Mouse (Mus musculus): ENCODE results near the gene Pithd1.
"Not testable (repeated sequence)": the region's sequence is repeated elsewhere in the genome, so short reads cannot be mapped to it uniquely, and the experiment has no call there.

The Pithd1 gene

GRCm38 (mm10) chr4:135986301-135986942 lies 642 bp downstream of the Pithd1 start:
- DNase-seq (ENCODE audit: extremely low spot score) = no peak

DNA sequence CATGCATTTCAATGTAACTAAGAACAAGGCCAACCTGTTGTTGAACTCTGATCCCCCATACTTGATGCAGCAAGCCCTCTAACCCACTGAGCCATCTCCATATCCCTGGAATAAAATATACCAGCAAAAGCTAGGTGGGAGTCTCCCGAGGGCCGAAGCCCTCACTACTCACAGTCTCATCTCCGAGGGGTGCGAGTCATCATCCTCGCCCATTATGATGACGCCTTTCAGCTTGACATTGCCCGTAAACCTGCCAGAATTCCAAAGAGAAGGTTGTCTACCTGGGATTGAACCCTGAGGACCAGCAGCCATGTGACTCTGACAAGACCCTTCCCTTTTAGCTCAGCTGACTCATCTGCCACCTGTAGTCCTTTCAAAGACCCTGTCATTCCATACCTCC lies 1.3 kb downstream of the Pithd1 start:
- no peak for DNase-seq (ENCODE audit: extremely low spot score)

DNA sequence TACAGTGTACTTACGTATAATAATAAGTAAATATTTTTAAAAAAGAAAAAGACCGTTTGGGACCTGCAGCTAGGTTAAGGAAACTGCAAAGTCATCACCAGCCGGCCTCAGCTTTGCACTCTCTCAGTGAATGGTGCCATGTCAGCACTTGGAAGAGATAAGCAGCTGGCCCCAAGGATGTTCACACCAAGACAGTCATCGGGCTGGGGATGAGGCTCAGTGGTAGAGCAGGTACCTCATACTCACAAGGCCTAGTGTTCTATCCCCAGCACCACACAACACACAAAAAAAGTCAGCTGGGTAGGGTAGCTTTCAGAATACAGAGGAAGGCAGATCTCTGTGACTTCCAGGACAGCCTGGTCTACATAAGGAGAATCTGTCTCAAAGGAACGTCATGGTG lies 1.9 kb downstream of the Pithd1 start:
- no peak for DNase-seq (ENCODE audit: extremely low spot score)

DNA sequence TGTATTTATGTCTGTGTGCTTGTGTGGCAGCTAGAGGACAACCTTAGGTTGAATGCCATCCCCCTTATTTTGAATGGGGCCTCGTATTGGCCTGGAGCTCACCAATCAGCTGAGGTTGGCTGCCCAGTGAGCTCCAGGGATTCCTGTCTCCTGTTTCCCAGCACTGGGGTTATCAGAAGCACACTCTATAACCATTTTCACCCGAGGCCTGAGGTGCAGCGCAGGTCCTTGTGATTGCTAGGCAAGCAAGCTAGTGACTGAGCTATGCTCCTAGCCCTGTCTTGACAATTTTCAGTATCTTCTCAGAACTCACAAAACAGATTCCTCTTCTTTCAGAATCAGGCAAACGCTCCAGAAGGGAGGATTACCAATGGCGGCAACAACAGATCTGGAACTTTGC lies 2.5 kb downstream of the Pithd1 start:
- DNase-seq (ENCODE audit: extremely low spot score) = no peak

GRCm38 (mm10) chr4:135981524-135982063 lies 5.5 kb downstream of the Pithd1 start:
- no peak for DNase-seq (ENCODE audit: extremely low spot score)

- not testable (repeated sequence) for DNase-seq (ENCODE audit: extremely low spot score)
Measured at GRCm38 (mm10) chr4:135980223-135980622, 6.8 kb downstream of the Pithd1 start.

DNA sequence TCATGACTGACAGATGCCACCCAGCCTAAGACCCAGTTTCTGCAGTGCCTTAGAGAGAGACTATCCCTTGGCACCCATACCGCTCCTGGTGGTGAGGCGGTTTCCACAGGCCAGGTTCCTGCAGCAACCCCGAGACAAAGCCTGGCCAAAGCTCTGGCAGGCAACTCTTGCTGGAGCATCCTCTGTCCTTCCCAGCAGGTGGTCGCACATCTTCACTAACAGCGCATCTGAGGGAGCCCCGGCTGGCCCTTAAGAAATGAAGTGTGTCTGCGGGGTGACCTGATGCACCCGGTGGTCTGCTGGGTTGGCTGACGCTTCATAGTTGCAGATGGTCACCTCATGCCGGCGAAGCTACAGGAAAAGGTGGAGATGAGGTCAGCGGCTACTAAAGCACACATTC lies 10.9 kb downstream of the Pithd1 start:
- no peak for DNase-seq (ENCODE audit: extremely low spot score)

- DNase-seq (ENCODE audit: extremely low spot score) = no peak
Measured at GRCm38 (mm10) chr4:135972911-135973811, 13.9 kb downstream of the Pithd1 start.

DNA sequence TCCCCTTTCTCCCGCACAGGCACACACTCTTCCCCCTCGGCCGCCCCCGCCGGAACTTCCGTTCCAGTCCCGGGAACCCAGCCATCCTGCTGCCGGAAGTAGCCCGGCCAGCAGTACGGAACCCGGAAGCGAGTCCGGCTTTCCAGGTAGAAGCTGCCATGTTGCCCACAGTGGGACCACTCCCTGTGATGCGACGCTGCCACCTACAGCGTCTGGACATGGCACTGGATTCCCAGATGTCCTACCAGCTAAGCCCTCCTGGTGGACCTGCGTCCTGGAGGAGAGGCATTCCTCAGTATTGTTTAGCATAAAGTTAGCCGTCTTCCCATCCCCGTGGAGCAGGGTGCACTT lies 14.5 kb downstream of the Pithd1 start, which contains the start of gene Lypla2:
Gene Lypla2, minus strand, starts transcription at position 71 of the 351 bp plus-strand sequence.
- peak; percentile 82 for DNase-seq (ENCODE audit: extremely low spot score)

GRCm38 (mm10) chr4:135971805-135972555 lies 15.1 kb downstream of the Pithd1 start:
- DNase-seq (ENCODE audit: extremely low spot score) = no peak

DNA sequence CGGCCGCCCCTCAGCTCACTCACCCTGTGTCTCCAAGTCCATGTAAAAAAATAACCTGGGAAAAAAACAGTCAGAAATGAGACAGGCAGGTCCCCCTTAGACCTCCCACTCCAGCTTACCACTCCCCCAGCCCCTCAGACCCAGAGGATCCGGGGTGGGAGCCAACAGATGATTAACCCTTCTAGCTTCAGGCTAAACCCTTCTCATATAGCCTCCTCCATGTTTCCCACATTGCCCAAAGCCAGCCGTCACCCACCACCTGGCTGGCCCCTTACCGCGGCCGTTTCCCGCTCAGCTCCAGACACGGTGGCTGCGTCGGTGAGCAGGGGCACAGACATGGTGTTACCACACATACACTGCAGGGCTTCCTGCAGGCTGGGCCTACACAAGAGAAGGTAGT lies 16.5 kb downstream of the Pithd1 start:
- no peak for DNase-seq (ENCODE audit: extremely low spot score)

- DNase-seq (ENCODE audit: extremely low spot score) = no peak
Measured at GRCm38 (mm10) chr4:135969070-135969750, 17.9 kb downstream of the Pithd1 start.

DNA sequence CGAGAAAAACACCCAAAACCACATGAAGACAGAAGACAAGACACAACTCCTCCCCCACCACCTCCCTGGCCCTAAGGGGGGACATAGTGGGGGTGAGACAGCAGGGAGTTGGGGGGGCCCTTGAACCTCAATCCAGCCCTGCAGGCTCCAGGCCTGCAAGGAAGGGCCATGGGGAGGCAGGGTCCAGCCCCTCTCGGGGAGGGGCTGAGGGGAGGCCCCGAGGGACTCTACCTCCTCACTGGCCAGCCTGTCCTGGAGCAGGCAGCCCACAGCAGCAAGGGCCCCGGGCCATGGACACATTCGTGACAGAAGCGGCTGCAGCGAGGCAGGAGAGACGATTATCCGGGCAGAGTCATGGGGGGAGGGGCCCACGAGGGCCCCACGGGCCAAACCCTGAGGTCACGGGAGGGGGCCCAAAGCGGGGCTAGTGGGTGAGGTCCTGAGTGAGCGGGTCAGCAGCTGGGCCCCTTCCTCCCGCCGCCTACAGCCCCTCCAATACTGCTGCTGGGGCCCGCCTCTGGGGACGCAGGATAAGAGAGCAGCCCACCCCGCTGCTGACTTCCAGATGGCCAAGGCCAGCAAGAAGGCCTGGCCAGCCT lies 18.7 kb downstream of the Pithd1 start:
- no peak for DNase-seq (ENCODE audit: extremely low spot score)

DNA sequence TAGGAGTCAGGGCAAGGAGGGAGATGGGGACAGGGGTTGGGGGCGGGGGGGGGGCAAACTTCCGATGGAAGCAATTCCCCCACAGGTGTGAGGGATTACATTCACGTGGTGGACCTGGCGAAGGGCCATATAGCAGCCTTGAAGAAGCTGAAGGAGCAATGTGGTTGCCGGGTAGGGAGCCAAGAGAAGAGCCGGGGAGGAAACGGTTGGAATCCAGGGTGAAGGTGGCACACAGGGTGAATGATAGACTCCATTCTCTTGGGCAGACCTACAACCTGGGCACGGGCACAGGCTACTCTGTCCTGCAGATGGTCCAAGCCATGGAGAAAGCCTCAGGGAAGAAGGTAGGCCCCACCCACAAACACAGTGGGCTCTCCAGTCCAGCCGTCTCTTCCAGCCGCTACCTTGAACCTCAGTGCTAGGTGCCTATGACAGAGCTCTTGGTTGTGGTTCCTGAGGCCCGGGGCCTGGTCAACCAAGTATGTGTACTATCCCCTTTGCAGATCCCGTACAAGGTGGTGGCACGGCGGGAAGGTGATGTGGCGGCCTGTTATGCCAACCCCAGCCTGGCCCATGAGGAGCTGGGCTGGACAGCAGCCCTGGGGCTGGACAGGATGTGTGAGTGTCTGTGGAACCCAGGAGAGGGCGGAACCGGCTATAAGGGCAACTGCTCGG lies 19.8 kb downstream of the Pithd1 start:
- no peak for DNase-seq (ENCODE audit: extremely low spot score)

DNA sequence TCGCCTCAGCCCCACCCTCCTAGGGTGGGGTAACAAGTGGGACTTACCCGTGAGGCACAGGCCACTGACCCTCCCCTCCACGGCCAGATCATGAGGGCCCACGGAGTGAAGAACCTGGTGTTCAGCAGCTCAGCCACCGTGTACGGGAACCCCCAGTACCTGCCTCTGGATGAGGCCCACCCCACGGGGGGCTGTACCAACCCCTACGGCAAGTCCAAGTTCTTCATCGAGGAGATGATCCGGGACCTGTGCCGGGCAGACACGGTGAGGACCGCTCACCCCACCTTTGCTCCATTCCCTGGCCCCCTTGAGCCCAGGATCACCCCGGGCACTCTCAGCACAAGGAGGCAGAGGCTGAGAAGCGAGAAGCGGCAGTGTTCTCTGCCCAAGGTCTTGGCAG lies 20.8 kb downstream of the Pithd1 start:
- no peak for DNase-seq (ENCODE audit: extremely low spot score)

- DNase-seq (ENCODE audit: extremely low spot score) = no peak
Measured at GRCm38 (mm10) chr4:135965113-135965512, 22.0 kb downstream of the Pithd1 start.

- no peak for DNase-seq (ENCODE audit: extremely low spot score)
Measured at GRCm38 (mm10) chr4:135964426-135964825, 22.6 kb downstream of the Pithd1 start.

DNA sequence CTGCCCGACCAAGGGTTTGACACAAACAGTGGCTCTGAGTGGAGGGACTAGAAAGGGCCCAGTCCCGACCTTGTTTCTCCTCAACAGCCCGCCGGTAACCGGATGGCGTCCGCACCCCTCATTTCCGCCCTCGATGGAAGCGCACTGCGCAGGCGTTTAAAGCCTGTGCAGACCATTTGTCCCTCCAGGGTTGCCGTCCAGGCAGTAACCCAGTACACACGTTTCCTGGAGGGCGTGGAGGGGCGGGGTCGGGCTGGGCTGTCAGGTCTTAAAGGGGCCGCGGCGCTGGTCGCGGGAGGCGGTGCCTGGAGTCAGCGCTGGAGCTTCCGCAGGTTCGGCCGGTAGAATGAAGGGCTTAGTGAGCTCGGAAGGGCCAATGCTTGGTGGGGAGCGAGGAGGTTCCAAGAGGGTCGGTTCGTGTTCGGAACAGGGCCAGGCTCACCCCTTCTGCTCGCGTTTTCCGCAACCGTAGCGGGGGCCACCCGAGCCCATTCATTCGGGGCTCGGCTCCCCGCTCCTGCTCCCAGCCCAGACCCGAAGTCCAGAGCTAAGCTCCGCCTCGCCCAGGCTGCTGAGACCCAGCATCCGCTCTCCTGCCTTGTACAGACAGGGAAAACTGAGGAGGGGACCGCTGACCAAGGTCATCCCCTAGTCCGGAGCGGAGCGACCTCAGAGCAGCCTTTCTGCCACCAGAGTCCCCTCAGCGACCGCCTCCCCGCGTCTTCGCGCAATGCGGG lies 23.4 kb downstream of the Pithd1 start, which contains the start of gene Gale:
Gene Gale, plus strand, starts transcription at position 271 of the 737 bp plus-strand sequence.
- peak; percentile 94 for DNase-seq (ENCODE audit: extremely low spot score)

- no peak for DNase-seq (ENCODE audit: extremely low spot score)
Measured at GRCm38 (mm10) chr4:135962946-135963345, 24.1 kb downstream of the Pithd1 start.

GRCm38 (mm10) chr4:135962198-135962597 lies 24.9 kb downstream of the Pithd1 start:
- DNase-seq (ENCODE audit: extremely low spot score) = no peak
